Mouse (Mus musculus) gastrocnemius, adult 2 months (tissue): ENCODE measurements around the gene Acot12. TPM values are rescaled to one million over a fixed set of nuclear protein-coding genes. Genes with fewer than 3 reads are reported as not detected.
A peak's percentile ranks its signal among the peaks of the same experiment; 100 is the strongest.
"Not testable (repeated sequence)": the region's sequence is repeated elsewhere in the genome, so short reads cannot be mapped to it uniquely, and the experiment has no call there.

Experiments
- DNase-seq: peaks from one replicate; pipeline ENCODE4 v3.0.0; 2022
- H3K27ac ChIP-seq: fragments of 200-600 bp; 2 replicates; pipeline ENCODE4 v1.8.1; 2022; ENCODE audit warnings: mild to moderate bottlenecking
- H3K4me3 ChIP-seq: fragments of 200-600 bp; 2 replicates; pipeline ENCODE4 v1.8.1; 2022; ENCODE audit warnings: mild to moderate bottlenecking, moderate library complexity
- CTCF ChIP-seq: fragments of 200-600 bp; IDR thresholded peaks from 2 replicates; pipeline ENCODE4 v1.8.1; 2022; ENCODE audit warnings: antibody characterized with exemption, mild to moderate bottlenecking, moderate library complexity
- intact Hi-C: fragments of 180-260 bp; cut with DNase I; formaldehyde crosslinking; loops from one replicate; pipeline ENCODE4 v1.15.1; 2025
- total RNA-seq, 2 experiments: library from RNA; stranded (reverse); gene quantifications; 2 replicates each; pipeline ENCODE4 v1.2.3; 2021

Acot12 gene
- total RNA-seq, 2 experiments from 2014 or later: not detected

- intact Hi-C loops: no loop called here
- DNase-seq: no peak
- peak overlapping the region; percentile 70 for H3K4me3 ChIP-seq
- H3K27ac ChIP-seq: peak overlapping the region; percentile 66; the same call in 1 of the 2 replicates
- TF ChIP-seq CTCF: no peak
Observed at GRCm38 (mm10) chr13:91740851-91741250, 461 bp upstream of the Acot12 start.

DNA sequence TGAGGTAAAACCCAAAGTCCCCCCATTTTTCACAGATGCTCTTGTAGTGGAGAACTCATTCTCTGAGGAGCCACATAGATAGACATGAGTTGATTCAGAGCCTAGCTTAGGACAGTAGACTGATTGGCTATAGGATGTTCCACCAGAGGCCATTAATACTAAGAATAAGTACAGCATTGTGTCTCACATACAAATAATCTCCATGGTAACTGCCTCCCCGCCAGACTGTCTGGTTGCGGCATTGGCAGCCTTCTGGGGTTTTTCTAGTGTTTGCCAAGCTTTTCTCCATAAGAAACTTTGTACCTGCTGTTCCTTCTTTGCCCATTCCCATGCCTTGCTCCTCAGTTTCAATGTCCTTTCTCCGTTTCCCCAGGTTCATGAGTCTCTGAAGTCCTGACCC is 1.9 kb downstream of the Acot12 start:
- TF ChIP-seq CTCF: no peak
- Histone ChIP-seq H3K4me3 (no peak overlapping the region), H3K27ac (no peak overlapping the region)
- DNase-seq: no peak
- intact Hi-C loops: no loop called here

GRCm38 (mm10) chr13:91746470-91746869 is 5.2 kb downstream of the Acot12 start:
- H3K4me3 ChIP-seq: no peak overlapping the region
- no peak for TF ChIP-seq CTCF
- no peak for DNase-seq
- no peak overlapping the region for H3K27ac ChIP-seq
- intact Hi-C loops: no loop called here

- no peak for TF ChIP-seq CTCF
- intact Hi-C loops: no loop called here
- H3K4me3 ChIP-seq: no peak overlapping the region
- no peak overlapping the region for H3K27ac ChIP-seq
- no peak for DNase-seq
Observed at GRCm38 (mm10) chr13:91748401-91748800, 7.1 kb downstream of the Acot12 start.

DNA sequence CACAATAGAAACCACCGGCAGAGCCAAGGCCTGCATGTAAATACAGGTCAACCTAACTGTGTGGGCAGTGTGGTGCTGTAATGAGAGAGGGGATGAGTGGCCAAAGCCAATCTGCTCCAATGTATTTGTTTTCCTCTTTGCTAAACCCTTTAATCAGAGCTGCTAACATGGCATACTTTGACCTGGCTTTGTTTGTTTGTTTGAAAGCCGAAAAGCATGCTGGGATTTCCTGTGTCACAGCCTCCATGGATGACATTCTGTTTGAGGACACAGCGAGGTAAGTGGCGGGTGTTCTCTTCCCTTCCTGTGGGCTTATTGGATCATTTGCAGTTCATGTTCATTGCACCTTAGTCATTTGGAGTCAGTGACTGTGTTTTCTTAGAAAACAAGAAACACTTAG is 8.7 kb downstream of the Acot12 start:
- H3K4me3 ChIP-seq: no peak overlapping the region
- no peak overlapping the region for H3K27ac ChIP-seq
- TF ChIP-seq CTCF: no peak
- intact Hi-C loops: no loop called here
- DNase-seq: no peak

DNA sequence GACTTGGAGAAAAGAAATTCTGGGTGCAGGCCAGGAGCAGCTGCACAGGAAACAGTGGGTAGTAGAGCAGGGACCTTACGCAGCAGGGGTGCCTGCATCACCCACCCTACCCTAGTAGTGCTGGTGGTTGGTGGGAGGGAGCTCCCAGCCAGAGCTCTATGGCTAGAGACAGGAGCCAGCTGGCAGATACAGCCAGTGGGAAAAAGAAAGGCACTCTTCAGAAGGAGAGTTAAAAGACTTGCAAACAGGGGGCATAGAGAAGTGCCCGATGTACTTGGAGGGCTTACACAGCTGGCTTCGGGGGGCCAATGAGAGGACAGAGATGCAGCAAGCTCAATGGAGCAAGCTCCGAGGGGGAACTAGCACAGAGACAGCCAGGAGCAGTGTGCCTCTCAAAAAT is 12.4 kb downstream of the Acot12 start:
- Histone ChIP-seq H3K4me3 (no peak overlapping the region), H3K27ac (no peak overlapping the region)
- TF ChIP-seq CTCF: no peak
- DNase-seq: no peak
- intact Hi-C loops: no loop called here

DNA sequence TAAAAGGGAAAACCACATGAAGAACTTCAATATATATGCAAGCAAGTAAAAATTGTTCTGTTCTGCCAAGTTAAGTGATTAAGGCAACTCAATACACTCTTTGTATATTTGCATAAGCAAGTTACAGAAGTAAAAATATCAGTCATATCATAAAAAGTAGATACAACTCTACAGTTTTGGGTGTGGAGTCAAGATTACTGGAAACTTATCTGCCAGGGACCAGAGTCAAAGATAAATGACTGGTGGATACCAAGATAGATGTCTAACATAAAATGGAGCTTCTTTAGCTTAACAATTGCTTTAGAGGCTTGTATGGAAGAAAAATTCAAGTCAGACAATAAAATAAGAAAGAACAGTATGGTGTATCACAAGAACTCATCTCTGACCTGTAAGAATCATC is 13.4 kb downstream of the Acot12 start:
- no peak for DNase-seq
- H3K27ac ChIP-seq: no peak overlapping the region
- intact Hi-C loops: no loop called here
- H3K4me3 ChIP-seq: no peak overlapping the region
- no peak for TF ChIP-seq CTCF

DNA sequence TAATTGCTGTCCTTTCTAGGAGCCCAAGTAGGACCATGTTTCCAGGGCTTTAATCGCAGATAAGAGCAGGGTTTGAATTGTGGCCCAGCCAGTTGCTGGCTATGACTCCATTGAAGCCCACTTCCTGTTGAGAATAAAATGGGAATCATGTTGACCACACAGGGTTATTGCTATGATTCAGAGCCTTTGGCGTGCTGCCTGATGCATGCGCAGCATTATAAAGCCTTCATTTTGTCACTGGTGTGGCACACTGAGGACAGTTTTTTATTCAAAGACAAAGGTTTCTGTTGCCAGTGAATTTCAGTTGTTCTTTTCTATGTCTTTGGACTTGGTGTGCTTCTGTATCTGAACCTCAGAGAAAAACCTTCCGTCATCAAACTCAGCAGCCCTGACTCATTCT is 14.9 kb downstream of the Acot12 start:
- no peak overlapping the region for H3K27ac ChIP-seq
- no peak for TF ChIP-seq CTCF
- DNase-seq: no peak
- H3K4me3 ChIP-seq: no peak overlapping the region
- intact Hi-C loops: no loop called here

DNA sequence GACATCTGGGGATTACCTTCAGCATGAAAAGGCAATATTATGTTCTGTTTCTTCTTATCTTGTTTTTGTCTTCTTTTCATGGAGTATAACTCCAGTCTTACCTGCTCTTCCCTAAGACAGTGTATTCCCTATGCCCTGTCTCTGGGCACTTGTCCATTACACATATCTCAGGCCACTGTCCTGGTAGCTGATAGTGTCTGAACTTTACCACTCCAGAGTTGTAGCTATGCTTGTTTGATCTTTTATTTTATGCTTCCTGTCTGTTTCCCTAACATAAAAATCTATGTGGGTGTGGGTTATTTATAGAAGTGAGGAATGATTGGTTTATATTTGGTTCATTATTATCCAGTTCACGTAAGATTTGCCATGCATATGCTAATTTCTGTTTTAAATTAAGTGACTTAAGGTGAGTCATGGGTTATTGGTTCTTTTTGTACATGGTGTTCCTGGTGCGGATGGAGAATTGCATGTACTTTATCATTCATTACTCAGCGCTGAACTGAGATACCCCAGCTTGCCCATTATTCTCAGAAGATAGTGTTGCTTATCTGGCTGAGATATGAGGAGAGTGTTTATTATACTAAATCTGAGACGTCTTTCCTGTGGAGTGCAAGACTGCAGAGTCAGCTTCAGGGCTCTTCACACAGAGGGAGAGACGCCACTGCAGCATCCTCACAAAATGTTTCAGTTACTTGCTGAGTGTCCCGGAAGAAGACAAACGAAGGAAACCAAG is 17.2 kb downstream of the Acot12 start:
- intact Hi-C loops: no loop called here

DNA sequence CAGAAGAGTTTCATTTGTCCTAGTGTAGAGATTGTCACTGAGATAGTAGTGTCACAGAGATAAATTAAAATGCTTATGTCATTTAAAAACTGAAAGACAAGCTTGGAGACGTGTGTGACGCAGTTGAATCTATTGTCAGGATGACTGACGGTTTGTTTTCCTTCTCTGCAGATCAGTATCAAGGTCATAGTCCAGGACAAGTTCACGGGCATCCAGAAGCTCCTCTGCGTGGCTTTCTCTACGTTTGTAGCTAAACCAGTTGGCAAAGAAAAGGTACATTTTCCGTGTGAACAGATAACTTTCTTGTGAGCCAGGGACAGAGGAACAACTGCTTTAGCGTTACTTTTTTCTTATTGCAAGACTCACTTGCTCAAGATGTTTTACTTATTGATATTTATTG is 18.5 kb downstream of the Acot12 start:
- H3K4me3 ChIP-seq: no peak overlapping the region
- TF ChIP-seq CTCF: no peak
- H3K27ac ChIP-seq: no peak overlapping the region
- intact Hi-C loops: no loop called here
- DNase-seq: no peak

More for the DNA sequence above, 17.2 kb downstream of the Acot12 start:
- H3K4me3 ChIP-seq: no peak overlapping the region
- TF ChIP-seq CTCF: no peak
- no peak for DNase-seq
- H3K27ac ChIP-seq: no peak overlapping the region

- no peak for TF ChIP-seq CTCF
- intact Hi-C loops: no loop called here
- H3K27ac ChIP-seq: no peak overlapping the region
- H3K4me3 ChIP-seq: no peak overlapping the region
- no peak for DNase-seq
Observed at GRCm38 (mm10) chr13:91760302-91761050, 19.2 kb downstream of the Acot12 start.

DNA sequence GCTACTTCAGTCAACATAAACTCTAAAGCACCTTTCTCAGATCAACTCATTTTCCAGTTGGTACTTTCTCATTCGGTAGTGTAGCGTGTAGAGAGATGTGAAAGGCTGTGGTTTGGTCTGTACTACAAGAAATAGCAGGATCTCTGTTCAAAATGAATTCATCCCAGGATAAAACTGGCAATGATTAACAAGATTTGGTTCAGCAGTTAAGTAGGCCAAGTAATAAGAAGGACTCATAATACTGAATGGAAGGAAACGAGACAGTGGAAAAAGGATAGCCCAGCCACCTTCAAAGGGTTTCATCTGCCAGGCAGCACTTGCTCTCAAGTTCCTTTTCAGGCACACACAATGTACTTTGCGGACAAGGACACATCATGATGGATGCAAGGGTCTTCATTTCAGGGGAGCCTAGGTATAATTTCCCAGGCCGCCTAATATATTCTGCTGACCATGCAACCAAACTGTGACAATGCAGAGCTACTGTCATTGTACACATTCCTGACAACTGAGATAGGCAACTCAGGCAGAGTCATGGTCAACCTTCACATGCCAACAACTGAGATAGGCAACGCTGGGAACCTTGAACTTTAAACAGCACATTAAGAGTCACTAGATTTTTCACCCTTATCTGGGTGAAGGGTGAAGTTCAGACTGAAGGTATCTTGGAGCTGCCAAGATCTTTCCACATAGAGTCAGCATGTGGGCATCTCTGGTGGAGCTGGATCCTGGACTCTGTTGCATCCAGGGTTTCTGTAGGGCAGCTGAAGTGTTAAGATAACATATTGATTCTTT is 20.5 kb downstream of the Acot12 start:
- no peak overlapping the region for H3K4me3 ChIP-seq
- intact Hi-C loops: no loop called here
- no peak for DNase-seq
- H3K27ac ChIP-seq: no peak overlapping the region
- no peak for TF ChIP-seq CTCF

- DNase-seq, H3K27ac ChIP-seq, intact Hi-C loops, H3K4me3 ChIP-seq: not testable (repeated sequence)
Observed at GRCm38 (mm10) chr13:91763654-91764053, 22.3 kb downstream of the Acot12 start.
